Mouse (Mus musculus) heart, postnatal 0 days (tissue): Measurements from ENCODE around the gene Ddx10. TPM values are rescaled to one million over a fixed set of nuclear protein-coding genes. Genes with fewer than 3 reads are reported as not detected.

ENCODE experiments used
- ATAC-seq: fragments of 200-750 bp; cut with Nextera tagmentation; 2 replicates; pipeline ENCODE4 v1.8.0; 2017; ENCODE audit warnings: low read depth, moderate number of reproducible peaks, moderate library complexity; ENCODE audit not compliant: insufficient read depth
- DNase-seq: peaks from one replicate; pipeline ENCODE4 v3.0.0-alpha.2; 2016; ENCODE audit warnings: low spot score
- H3K27ac ChIP-seq: fragments of 300-500 bp; sonication (generic); 2 replicates; pipeline ENCODE4 v1.5.1; 2014; ENCODE audit warnings: low read depth, mild to moderate bottlenecking
- H3K27me3 ChIP-seq: fragments of 300-500 bp; sonication (generic); 2 replicates; pipeline ENCODE4 v1.6.1; 2014; ENCODE audit warnings: low read length, mixed read lengths; ENCODE audit not compliant: control insufficient read depth, insufficient read depth
- H3K36me3 ChIP-seq: fragments of 300-500 bp; sonication (generic); replicated peaks from 2 replicates; pipeline ENCODE4 v1.6.1; 2014; ENCODE audit warnings: low read length, mixed read lengths; ENCODE audit not compliant: control insufficient read depth, insufficient read depth
- H3K4me1 ChIP-seq: fragments of 300-500 bp; sonication (generic); 2 replicates; pipeline ENCODE4 v1.6.1; 2014; ENCODE audit warnings: antibody characterized with exemption; ENCODE audit not compliant: control insufficient read depth, insufficient read depth
- H3K4me2 ChIP-seq: fragments of 300-500 bp; sonication (generic); 2 replicates; pipeline ENCODE4 v1.6.1; 2014; ENCODE audit warnings: low read depth, mild to moderate bottlenecking, low read length, moderate library complexity
- H3K4me3 ChIP-seq: fragments of 300-500 bp; sonication (generic); 2 replicates; pipeline ENCODE4 v1.5.1; 2014; ENCODE audit warnings: low read depth, low read length
- H3K9ac ChIP-seq: fragments of 300-500 bp; sonication (generic); replicated peaks from 2 replicates; pipeline ENCODE4 v1.6.1; 2014; ENCODE audit warnings: low read depth, low read length, mixed read lengths
- H3K9me3 ChIP-seq: fragments of 300-500 bp; sonication (generic); replicated peaks from 2 replicates; pipeline ENCODE4 v1.6.1; 2016; ENCODE audit warnings: low read length; ENCODE audit not compliant: control insufficient read depth
- CTCF ChIP-seq: IDR thresholded peaks from 2 replicates; pipeline ENCODE4 v1.5.1; 2016; ENCODE audit warnings: antibody characterized with exemption, control low read depth, low read depth
- EP300 ChIP-seq: IDR thresholded peaks from 2 replicates; pipeline ENCODE4 v1.6.1; 2016; ENCODE audit warnings: antibody characterized with exemption, low read depth
- WGBS: fragments of 180-500 bp; shearing (Covaris S2); extraction: QIAGEN DNeasy Blood & Tissue Kit; methylation state at CpG from one replicate; pipeline ENCODE4 v1.1.7; 2014; 5-methylcytosine and 5-hydroxymethylcytosine counted together
- polyA plus RNA-seq: library from polyadenylated mRNA; unstranded; fragments of >200 nt; fragmentation: Nextera tagmentation; extraction: Ambion mirVana; gene quantifications from 2 replicates; pipeline ENCODE4 v1.2.1, GENCODE M21; 2015
- total RNA-seq: library from RNA; depleted of rRNA; stranded (reverse); fragments of >200 nt; gene quantifications from 2 replicates; pipeline ENCODE4 v1.2.3, GENCODE M21; 2014; ENCODE audit warnings: low replicate concordance

Ddx10 gene
- total and polyA plus RNA-seq, 2 experiments from 2014 or later, result 4.8 to 10.8 TPM

DNA sequence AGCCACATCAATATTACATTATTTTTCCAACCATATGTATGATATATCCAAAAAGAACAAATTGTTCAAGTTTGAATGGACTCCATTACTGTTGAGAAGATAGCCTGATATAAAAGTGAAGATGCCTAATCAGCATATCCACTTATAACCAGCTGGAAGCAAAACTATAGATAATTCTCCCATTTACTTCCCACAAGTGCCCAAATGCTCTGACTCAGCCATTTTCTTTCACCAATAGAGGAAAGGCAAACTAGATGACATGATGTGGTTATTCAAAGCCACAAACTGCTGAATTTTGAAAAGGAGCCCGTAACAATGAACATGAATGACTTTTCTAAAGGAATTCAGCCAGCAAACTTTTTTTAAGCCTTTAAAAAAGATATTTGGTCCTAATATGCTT is 146.8 kb downstream of the Ddx10 start:
- Histone ChIP-seq H3K27ac (no peak overlapping the region), H3K4me3 (no peak overlapping the region), H3K4me1 (no peaks in the 10 kb centered on the region), H3K4me2 (no peak overlapping the region), H3K9ac (no peak overlapping the region), H3K9me3 (no peaks in the 10 kb centered on the region), H3K27me3 (no peaks in the 10 kb centered on the region), H3K36me3 (no peaks in the 10 kb centered on the region)
- 86% methylated on average over 1 of the region's 1 CpGs for WGBS
- DNase-seq, result no peak
- TF ChIP-seq CTCF, result no peak
- no peak for TF ChIP-seq EP300
- no peak for ATAC-seq

DNA sequence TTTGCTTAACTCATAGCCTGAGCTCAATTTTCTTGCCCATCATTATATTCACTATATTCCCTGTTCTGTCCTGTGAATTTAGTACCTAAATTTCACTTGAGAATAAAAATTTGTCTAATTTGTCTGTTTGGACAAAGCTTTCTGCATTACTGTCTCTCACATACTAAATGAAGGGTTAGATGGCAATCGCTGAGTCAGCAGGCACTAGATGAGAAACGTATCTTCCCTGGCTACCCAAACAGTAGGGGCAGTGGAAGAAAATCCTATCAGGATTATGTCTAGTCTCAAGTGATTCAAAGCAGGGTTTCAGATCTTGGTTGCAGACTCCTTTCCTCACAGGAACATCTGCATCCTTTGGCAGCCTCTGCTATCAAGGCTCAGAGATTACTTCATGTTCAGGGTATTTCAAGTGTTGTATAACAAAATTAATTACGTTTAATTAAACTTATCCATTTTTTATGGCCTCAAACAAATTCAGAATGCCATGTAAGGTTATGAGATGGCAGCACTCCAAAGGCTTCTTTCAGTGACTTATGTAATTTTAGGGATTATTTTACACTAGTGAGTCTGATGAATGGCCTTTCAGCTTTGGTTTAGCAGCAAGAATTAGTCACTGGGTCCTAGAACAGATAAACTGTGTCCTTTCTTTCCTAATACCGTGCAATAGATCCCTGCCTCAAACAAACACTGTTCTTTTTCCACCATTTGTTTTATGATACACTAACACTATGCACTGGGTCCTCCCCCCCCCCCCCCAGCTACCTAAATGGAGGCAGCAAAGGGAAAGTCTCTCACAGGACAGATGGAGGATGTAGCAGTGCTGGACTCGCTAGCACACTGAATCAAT is 152.3 kb downstream of the Ddx10 start:
- Histone ChIP-seq H3K27me3 (no peaks in the 10 kb centered on the region), H3K4me1 (no peaks in the 10 kb centered on the region), H3K9me3 (no peaks in the 10 kb centered on the region), H3K4me3 (no peak overlapping the region), H3K27ac (no peak overlapping the region), H3K36me3 (no peaks in the 10 kb centered on the region), H3K4me2 (no peak overlapping the region), H3K9ac (no peak overlapping the region)
- no peak for DNase-seq
- TF ChIP-seq CTCF (no peak), EP300 (no peak)
- WGBS, result 77% methylated on average over 5 of the region's 5 CpGs
- ATAC-seq, result no peak

DNA sequence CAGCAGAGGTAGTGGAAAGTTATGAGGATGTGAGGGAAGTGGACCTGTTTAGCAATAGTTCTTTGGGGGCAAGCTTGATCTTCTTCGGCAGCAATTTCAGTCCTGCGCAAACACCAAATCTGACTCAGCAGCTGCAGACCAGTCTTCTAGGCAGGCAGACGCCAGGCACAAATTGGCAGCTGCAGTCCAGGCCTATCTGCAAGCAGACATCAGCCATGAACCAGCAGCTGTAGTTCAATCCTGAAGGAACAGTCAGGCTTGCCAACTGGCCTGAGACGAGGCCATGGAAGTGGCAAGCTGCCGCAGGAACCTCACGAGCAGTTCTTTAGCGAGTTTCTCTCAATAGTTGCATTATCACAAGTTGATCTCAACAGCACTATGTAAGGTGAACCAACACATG is 153.3 kb downstream of the Ddx10 start:
- H3K4me1 ChIP-seq, result no peaks in the 10 kb centered on the region
- TF ChIP-seq CTCF (no peak), EP300 (no peak)
- H3K4me2 ChIP-seq, result no peak overlapping the region
- ATAC-seq (no peak), DNase-seq (no peak)
- no peaks in the 10 kb centered on the region for H3K27me3 ChIP-seq
- H3K9ac ChIP-seq, result no peak overlapping the region
- no peak overlapping the region for H3K27ac ChIP-seq
- H3K9me3 ChIP-seq, result no peaks in the 10 kb centered on the region
- no peaks in the 10 kb centered on the region for H3K36me3 ChIP-seq
- WGBS, result 81% methylated on average over 7 of the region's 7 CpGs
- no peak overlapping the region for H3K4me3 ChIP-seq

DNA sequence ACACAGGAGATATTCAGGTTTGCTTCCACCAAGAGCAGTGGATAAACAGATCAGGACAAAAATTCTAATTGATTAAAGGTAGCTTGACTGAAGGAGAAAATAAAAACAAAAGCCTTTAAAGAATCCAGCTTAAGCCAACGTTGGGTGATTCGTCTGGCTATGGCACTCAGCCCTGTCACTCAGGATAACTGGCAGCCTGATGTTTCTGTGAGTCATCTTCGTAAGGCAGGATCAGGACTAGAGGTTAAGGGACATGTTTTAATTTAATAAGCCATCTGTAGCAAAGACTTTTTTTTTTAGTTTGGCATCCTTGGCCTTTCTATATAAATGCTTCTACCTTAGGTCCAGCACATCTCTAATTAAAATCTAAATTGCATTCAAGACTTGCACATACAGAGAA is 170.2 kb downstream of the Ddx10 start:
- Histone ChIP-seq H3K36me3 (no peaks in the 10 kb centered on the region), H3K9ac (no peak overlapping the region), H3K4me1 (peaks cover 20% of the 10 kb centered on the region), H3K27ac (no peak overlapping the region), H3K4me3 (no peak overlapping the region), H3K9me3 (no peaks in the 10 kb centered on the region), H3K4me2 (no peak overlapping the region), H3K27me3 (no peaks in the 10 kb centered on the region)
- no peak for TF ChIP-seq EP300
- TF ChIP-seq CTCF, result no peak
- ATAC-seq (no peak), DNase-seq (no peak)
- 76% methylated on average over 3 of the region's 3 CpGs for WGBS

DNA sequence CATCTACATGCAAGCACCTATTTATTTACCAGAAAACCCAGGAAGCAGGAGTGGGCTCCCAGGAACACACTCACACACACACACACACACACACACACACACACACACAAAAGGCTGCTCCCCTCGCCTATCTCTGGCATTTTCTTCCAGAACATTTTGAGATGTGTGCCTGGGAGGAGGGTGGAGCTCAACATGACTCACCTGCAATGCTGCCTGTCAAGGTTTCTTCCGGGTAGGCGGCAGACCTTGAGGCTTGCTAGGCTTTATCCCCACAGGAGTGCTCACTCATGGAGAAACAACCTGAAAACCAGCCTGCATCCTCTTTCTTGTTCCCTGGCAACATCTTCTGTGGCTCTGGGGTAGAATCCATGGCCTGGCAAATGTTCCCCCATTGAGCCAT is 171.9 kb downstream of the Ddx10 start:
- Histone ChIP-seq H3K27ac (no peak overlapping the region), H3K9ac (no peak overlapping the region), H3K4me3 (no peak overlapping the region), H3K4me1 (peaks cover 20% of the 10 kb centered on the region), H3K4me2 (no peak overlapping the region), H3K9me3 (no peaks in the 10 kb centered on the region), H3K36me3 (no peaks in the 10 kb centered on the region), H3K27me3 (no peaks in the 10 kb centered on the region)
- TF ChIP-seq CTCF (no peak), EP300 (no peak)
- no peak for DNase-seq
- ATAC-seq, result no peak
- WGBS, result 79% methylated on average over 3 of the region's 3 CpGs

DNA sequence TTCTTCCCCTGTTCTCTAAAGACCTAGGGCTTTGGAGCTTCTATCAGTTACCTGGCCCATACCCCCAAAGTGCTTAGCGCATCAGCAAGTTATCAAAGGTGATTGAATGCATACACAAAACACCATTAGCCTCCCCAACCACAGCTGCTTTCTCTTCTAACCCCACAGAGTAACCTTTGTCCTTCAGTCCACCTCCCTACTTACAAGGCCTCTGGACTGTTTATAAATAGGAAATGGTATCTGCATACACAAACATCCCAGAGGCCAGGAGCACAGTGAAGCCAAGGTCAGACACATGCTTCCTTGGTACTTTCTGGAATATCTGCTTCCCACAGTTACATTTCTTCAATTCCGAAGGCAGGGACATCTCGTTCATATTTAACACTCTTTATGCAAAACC is 173.4 kb downstream of the Ddx10 start:
- peak; percentile 53 for DNase-seq
- no peak overlapping the region for H3K9ac ChIP-seq
- H3K36me3 ChIP-seq, result no peaks in the 10 kb centered on the region
- no peaks in the 10 kb centered on the region for H3K27me3 ChIP-seq
- H3K27ac ChIP-seq, result peak overlapping the region; percentile 77
- H3K4me3 ChIP-seq, result no peak overlapping the region
- 65% methylated on average over 3 of the region's 3 CpGs for WGBS
- TF ChIP-seq CTCF (no peak), EP300 (no peak; the same call in 1 of the 2 replicates)
- ATAC-seq, result peak; percentile 72; the same call in 1 of the 2 replicates
- H3K4me2 ChIP-seq, result no peak overlapping the region
- peaks cover 20% of the 10 kb centered on the region for H3K4me1 ChIP-seq
- H3K9me3 ChIP-seq, result no peaks in the 10 kb centered on the region
